Mouse (Mus musculus) frontal cortex, postnatal 25 days (tissue): ENCODE results near the gene Olfr738.

Experiments
- DNase-seq, 2 experiments: peaks; one replicate each; pipeline ENCODE4 v3.0.0; 2022; ENCODE audit warnings: low spot score in 2 of 2

Olfr738 gene

GRCm38 (mm10) chr14:50407268-50407667 lies at the start of gene Olfr738:
Gene Olfr738 (plus strand): TSS chr14:50407568.
- DNase-seq: no peak

DNA sequence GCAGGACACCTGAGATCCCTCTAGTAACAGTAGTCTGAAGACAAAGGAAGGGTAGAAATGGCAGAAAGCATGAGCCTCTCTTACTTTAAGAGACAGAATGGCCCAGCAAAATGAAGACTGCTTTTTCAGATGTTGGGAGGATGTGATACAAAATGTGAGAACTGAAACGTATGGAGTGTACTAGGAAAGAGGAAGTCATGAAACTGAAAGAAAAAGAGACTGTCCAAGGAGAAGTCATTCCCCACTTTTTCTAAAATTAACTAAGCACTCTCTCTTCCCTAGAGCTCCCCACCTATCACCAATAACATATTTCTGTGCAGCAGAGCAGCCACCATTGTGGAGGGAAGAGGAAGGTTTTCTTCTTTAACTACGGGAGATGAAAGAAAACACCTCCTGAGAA lies 49.8 kb upstream of the Olfr738 start, which contains the start of gene Tlr11:
Gene Tlr11 (plus strand): TSS at position 322 of the 400 bp plus-strand sequence.
- no peak for DNase-seq

DNA sequence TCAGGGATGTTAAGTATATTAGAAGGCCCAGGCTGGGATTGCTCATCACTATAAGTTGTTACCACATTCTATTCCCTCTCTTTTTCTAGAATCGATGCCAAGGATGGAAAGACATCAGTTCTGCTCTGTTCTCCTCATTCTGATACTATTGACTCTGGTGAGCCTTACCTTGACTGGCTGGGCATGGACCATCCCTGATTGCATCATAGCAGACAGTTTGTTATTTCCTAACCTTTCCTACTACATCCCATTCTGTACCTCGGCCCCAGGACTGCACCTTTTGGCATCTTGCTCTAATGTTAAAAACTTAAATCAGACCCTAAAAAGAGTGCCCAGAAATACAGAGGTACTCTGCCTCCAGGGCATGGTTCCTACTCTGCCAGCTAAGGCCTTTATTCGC lies 46.9 kb upstream of the Olfr738 start:
- no peak for DNase-seq

DNA sequence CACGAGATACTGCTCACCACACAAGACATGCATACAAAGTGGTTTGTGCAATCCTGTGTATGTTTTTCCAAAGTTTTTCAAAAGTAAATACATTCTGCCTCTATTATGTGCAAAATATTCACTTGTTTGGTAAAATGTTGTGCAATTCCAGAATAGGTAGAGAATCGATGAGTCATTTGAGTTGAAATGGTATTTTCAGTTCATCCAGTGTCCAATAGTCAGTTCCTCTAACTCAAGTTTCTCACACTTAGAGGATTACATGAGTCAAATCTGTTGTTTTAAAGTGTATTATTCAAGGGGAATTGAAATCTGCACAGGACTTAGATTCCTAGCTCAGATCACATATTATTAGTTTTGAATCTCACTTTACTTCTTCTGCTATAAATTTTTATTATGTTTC lies 43.8 kb upstream of the Olfr738 start:
- DNase-seq: no peak

GRCm38 (mm10) chr14:50380863-50381262 lies 26.5 kb upstream of the Olfr738 start, which contains the start of gene Olfr736:
Gene Olfr736 (plus strand): TSS chr14:50381163.
- DNase-seq: no peak

- DNase-seq: no peak
Measured at GRCm38 (mm10) chr14:50418326-50418725, 11.0 kb downstream of the Olfr738 start, which contains the start of gene Olfr739. Gene Olfr739 (plus strand): TSS chr14:50418626.

GRCm38 (mm10) chr14:50445245-50445644 lies 37.9 kb downstream of the Olfr738 start, which contains the start of gene Olfr740:
Gene Olfr740 (plus strand): TSS chr14:50445545.
- no peak for DNase-seq
